Mouse (Mus musculus) embryo, embryonic 10 days (tissue): ENCODE measurements at regions not wholly inside any gene's neighbourhood (a gene's known extent, or its start where the extent isn't known, plus 50 kb on each side); places are given as distances from the start of the nearest gene placed in this dataset.
"Not testable (repeated sequence)": the region's sequence is repeated elsewhere in the genome, so short reads cannot be mapped to it uniquely, and the experiment has no call there.

Experiments used
- DNase-seq: peaks from one replicate; pipeline ENCODE4 v3.0.0-alpha.2; 2015; ENCODE audit warnings: low spot score

DNA sequence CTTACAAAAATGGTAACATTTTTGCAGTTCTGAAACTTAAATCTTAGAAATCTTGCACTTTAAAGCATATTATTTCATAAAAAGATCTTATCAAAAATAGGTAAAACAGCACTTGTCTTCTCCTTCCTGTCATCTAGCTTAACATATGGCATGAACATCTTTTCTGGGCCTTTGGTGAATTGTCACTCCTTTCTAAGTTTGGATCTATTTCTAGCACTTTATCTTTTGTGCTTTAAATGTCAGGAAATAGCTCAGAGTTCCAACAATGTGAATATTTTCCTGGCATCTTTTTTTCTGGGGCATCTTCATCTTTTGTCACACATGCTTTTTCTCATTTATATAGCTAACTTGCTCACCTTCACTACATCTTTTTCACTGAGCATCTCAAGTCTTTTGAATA lies 527.4 kb upstream of the Gm5150 start:
- no peak for DNase-seq

DNA sequence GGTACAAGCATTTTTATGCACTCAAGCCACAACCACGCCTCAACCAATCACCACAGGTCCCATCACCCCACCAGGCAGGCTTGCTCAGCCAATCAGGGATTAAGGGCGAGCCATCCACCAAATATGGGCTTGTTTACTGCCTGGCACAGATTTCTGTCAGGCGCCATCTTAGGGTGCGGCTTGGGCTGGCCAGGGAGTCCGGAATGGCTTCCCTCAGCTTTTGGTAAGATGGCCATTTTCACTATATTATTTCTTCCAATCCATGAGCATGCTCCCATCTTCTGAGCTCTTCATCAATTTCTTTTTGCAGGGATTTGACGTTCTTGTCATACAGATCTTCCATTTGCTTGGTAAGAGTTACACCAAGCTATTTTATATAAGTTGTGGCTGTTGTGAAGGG lies 521.3 kb upstream of the Gm5150 start:
- DNase-seq = not testable (repeated sequence)

DNA sequence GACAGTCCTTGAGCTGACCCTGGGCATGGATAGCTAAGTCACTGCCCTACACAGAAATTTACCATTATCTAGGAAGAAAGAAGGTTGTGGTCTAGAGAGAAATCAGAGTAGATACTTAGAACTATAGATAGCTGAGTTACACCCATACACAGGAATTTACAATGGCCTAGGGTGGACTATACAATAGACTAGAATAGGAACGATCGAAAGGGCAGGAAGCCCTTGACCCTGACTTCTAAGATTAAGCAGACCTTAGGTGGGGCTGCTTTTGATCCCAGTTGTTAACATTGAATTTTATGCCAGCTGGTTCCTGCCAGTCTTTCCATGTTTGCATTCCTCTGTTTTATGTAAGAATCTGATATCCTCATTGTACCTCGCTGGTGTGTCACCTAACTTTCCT lies 482.2 kb upstream of the Gm5150 start:
- not testable (repeated sequence) for DNase-seq

DNA sequence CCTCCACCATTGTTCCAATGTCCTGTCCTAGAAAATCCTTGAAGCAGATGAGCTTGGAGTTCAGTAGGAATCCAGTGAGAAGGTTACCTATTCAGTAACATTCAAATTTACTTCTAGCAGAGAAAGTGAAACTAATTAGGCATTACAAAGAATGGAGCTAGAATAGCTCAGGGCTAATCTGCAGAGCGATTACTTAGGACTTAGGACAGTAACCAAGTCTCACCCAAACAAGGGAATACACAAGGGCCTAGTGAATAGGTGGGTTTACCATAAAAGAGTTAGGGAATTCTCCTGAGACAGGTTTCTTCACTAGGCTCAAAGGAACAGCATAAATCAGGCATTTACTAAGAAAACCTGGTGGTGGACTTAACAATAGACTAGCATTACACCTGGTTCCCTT lies 476.5 kb upstream of the Gm5150 start:
- DNase-seq = no peak

DNA sequence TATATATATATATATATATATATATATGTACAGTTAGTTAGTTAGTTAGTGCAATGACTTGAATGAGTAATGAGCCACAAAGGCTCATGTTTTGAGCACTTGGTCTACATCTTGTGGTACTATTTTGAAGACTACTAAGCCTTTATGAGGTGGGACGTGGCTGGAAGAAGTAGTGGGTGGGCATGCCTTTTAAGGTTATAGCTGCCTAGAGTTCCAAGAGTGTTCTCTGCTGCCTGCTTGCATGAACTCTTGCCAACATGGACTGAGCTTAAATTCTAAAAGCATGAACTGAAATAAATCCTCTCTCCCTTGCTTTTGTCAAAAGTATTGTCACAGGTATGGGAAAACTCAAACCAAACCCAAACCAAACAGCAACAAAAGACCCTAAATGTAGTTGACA lies 465.1 kb upstream of the Gm5150 start:
- DNase-seq = no peak

DNA sequence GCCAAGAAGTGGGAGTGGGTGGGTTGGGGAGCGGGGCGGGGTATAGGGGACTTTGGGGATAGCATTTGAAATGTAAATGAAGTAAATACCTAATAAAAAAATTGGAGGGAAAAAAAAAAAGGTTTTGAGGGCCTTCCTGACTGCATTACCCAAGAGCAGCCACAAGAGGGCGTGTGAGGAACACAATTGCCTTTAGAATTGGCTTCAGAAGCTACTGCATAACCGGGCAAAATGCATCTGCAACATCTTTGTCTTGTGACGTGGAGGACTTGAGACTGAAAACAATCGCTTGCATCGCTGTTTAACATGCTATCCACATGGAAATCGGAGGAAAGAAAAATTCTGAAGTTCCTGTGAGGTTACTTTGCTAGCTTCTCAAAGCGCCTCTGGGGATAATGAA lies 460.2 kb upstream of the Gm5150 start:
- peak; percentile 82 for DNase-seq

DNA sequence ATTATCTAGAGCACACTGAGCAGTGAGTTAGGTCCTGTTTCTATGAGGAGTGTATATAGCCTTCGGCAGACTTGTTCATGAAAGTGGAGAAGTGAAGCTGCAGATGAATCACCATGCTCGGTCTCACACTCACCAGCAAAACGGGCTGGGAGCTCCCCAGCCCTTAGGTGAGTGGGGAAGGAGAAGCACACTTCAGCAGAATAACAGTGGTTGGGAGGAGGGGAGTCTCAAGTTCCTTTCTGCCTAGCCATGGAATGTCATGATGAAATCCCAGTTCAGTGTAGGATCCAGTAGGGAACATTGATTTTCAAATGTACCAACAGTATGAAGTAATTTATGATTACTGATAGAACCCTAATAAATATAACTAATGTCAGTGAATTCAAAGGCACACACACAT lies 459.1 kb upstream of the Gm5150 start:
- DNase-seq = no peak

DNA sequence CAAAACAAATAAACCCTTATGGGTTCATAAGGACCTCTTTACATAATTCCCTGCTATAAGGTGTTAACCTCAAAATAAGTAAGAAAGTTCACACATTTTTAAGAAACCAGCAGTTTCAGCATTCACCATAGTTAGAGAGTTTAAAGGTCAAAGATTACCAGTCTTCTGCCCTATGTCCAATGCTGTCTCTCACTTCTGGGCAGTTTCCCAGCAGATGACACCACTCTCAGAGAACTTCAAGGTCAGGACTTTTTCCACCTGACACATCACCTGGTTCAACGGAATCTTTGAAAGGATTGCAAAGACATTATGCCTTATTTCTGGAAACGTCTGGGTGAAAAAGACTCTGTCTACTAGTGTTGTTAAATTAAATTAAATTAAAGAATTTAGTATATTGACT lies 458.1 kb upstream of the Gm5150 start:
- no peak for DNase-seq

DNA sequence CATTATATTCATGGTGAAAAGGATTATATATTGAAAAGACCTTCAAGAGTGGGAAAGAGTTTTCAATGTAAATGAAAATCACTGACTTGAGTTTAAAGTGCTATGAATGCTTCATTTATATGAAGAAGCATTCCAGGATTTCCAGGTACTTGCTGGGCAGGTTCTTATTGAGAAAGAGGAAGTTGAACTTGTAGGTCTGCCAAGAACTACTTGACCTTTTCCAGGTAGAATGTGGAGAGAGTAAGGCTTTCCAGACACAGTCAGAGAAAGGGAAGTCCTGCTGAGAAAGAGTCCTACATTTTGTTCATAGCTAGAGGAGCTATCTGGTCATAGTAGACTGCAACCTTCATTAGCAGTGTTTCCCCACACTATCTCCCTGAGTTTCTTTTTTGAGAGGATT lies 426.8 kb upstream of the Gm5150 start:
- DNase-seq = no peak

DNA sequence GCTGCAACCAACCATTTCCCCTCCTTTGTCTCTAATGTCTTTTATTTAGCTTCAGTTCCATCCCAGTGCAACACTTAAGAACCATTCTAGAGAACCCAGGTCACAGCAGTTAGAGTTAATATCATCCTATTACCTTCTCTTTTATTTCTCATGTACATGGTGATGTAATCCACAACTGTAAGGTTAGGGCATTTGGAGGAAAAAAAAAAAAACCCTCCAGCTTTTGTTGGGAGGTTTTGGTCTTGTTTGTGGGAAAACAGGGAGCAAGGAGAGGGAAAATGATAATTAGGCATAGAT lies 425.5 kb upstream of the Gm5150 start:
- DNase-seq = no peak

DNA sequence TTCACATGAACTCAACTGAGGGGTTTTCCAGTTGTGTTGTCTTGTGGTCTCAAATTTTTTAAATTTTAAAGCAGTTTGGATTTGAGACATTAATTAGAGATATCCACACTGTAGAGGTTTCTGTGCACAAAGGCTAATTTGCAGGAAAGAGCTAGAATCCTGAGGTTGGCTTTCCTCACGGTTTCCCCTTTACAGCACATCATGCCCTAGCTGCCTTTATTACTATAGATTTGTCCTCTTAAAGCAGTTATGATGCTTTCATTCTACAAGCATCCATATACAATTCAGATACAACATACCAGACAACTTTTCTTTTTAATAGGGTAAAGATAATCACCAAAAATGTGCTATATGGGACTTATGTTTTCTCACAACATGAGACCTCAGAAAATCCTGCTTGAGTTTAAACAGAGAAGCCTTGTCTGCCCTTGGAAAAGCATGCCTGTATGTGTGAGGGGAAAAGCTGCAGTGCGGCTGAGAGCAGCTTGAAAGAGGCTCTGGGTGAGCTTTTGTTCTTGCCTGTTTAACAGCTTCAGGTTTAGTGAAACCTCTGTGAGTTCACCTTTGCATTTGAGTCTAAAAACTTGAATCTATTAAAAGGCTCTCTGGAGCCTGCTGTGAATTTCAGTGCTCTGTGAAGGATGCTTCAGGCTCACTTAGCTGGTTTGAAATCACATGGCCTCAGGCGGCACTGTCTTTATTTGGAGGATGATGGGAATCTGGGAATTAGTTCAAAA lies 425.0 kb upstream of the Gm5150 start:
- peak; percentile 5 for DNase-seq
